In genomic region chr7:64392122-64392818, GRCm38 (mm10) we compare ENCODE assay signal across 8 mouse cellular contexts. TPM values are rescaled to one million over a fixed set of nuclear protein-coding genes. Genes with fewer than 3 reads are reported as not detected.
DNase-seq lines count a peak whose midpoint lies in the region; ATAC-seq and TF ChIP-seq lines count a peak whose summit lies in the region.

Mphosph10 (minus strand) TSS chr7:64392268.
Mcee (plus strand) TSS chr7:64392607.

- no peaks in the 10 kb centered on the region for H3K9me3 ChIP-seq in heart, embryonic 12.5 days (replicated peaks)
- no peaks in the 10 kb centered on the region for H3K9me3 ChIP-seq in kidney, postnatal 0 days (replicated peaks; ENCODE audit: low read length)
- H3K9me3 ChIP-seq in liver, embryonic 11.5 days (ENCODE audit: control insufficient read depth, low read length), result no peaks in the 10 kb centered on the region
- no peaks in the 10 kb centered on the region for H3K9me3 ChIP-seq in stomach, embryonic 14.5 days (ENCODE audit: control insufficient read depth, low read depth, low read length)

- H3K4me2 ChIP-seq in heart, embryonic 12.5 days, result peak within 1 kb of the TSS; percentile 98
- H3K4me2 ChIP-seq in kidney, postnatal 0 days (ENCODE audit: low read length), result peak within 1 kb of the TSS; percentile 94
- H3K4me2 ChIP-seq in liver, embryonic 11.5 days, result peak within 1 kb of the TSS; percentile 89
- H3K4me2 ChIP-seq in stomach, embryonic 14.5 days (replicated peaks; ENCODE audit: low read depth, low read length), result peak within 1 kb of the TSS; percentile 81

- H3K4me3 ChIP-seq in heart, embryonic 12.5 days, result peak within 1 kb of the TSS; percentile 68
- H3K4me3 ChIP-seq in kidney, postnatal 0 days (replicated peaks; ENCODE audit: low read depth, low read length), result peak within 1 kb of the TSS; percentile 82
- H3K4me3 ChIP-seq in liver, embryonic 11.5 days (ENCODE audit: low read depth, low read length), result peak within 1 kb of the TSS; percentile 84
- peak within 1 kb of the TSS; percentile 74 for H3K4me3 ChIP-seq in stomach, embryonic 14.5 days (ENCODE audit: low read depth, low read length)

- WGBS in heart, embryonic 12.5 days, result under 1% methylated on average over 54 of the region's 54 CpGs
- under 1% methylated on average over 54 of the region's 54 CpGs for WGBS in kidney, postnatal 0 days
- WGBS in liver, embryonic 11.5 days, result under 1% methylated on average over 54 of the region's 54 CpGs
- WGBS in stomach, embryonic 14.5 days, result under 1% methylated on average over 54 of the region's 54 CpGs

- DNase-seq in CD4-positive helper T cell, adult 2 months (ENCODE audit: low read depth, low spot score), result peak; percentile 97
- DNase-seq in brain, embryonic 18.5 days (ENCODE audit: low read depth, low spot score), result peak; percentile 90
- peak; percentile 98 for DNase-seq in kidney, postnatal 0 days (ENCODE audit: low spot score)
- peak; percentile 99 for DNase-seq in liver, embryonic 11.5 days (ENCODE audit: low spot score)
- peak; percentile 96 for DNase-seq in naive thymus-derived CD4-positive, alpha-beta T cell, adult 2 months (ENCODE audit: low read depth)

- H3K36me3 ChIP-seq in heart, embryonic 12.5 days, result peaks cover 21% of the 10 kb centered on the region
- H3K36me3 ChIP-seq in kidney, postnatal 0 days (ENCODE audit: insufficient read depth, low read length), result peaks cover 16% of the 10 kb centered on the region; the same call in 1 of the 2 replicates
- peaks cover 12% of the 10 kb centered on the region for H3K36me3 ChIP-seq in liver, embryonic 11.5 days (ENCODE audit: control insufficient read depth, insufficient read depth, low read length)
- H3K36me3 ChIP-seq in stomach, embryonic 14.5 days (ENCODE audit: control insufficient read depth, insufficient read depth, low read length), result peaks cover 12% of the 10 kb centered on the region; the same call in 1 of the 2 replicates

- 0 out of 2 replicates have a peak, but pooled peaks have one; percentile 8 for TF ChIP-seq CTCF in kidney, postnatal 0 days (IDR thresholded peaks at IDR 0.05; ENCODE audit: low read depth)

- H3K9ac ChIP-seq in heart, embryonic 12.5 days, result peak within 1 kb of the TSS; percentile 91
- peak within 1 kb of the TSS; percentile 74 for H3K9ac ChIP-seq in kidney, postnatal 0 days (ENCODE audit: low read depth, low read length)
- H3K9ac ChIP-seq in liver, embryonic 11.5 days (ENCODE audit: low read depth, low read length), result peak within 1 kb of the TSS; percentile 81
- peak within 1 kb of the TSS; percentile 80 for H3K9ac ChIP-seq in stomach, embryonic 14.5 days (replicated peaks; ENCODE audit: low read depth, low read length)

- ATAC-seq in erythroid progenitor cell, adult 5-6 weeks (replicated peaks; ENCODE audit: low FRiP score, poor library complexity, severe bottlenecking), result peak; percentile 94
- peak; percentile 99 for ATAC-seq in heart, embryonic 12.5 days (ENCODE audit: insufficient number of reproducible peaks, low FRiP score)
- peak; percentile 99 for ATAC-seq in kidney, postnatal 0 days (replicated peaks; ENCODE audit: low FRiP score, low read depth)
- ATAC-seq in liver, embryonic 11.5 days (replicated peaks; ENCODE audit: low FRiP score), result peak; percentile 99
- ATAC-seq in stomach, embryonic 14.5 days (ENCODE audit: insufficient number of reproducible peaks, insufficient read depth, low FRiP score, low read depth), result peak; percentile 99

- peaks cover 14% of the 10 kb centered on the region for H3K4me1 ChIP-seq in heart, embryonic 12.5 days (replicated peaks)
- H3K4me1 ChIP-seq in kidney, postnatal 0 days (replicated peaks; ENCODE audit: insufficient read depth, low read length), result 0 out of 2 replicates have a peak, but pooled peaks cover 4% of the 10 kb centered on the region
- H3K4me1 ChIP-seq in liver, embryonic 11.5 days (replicated peaks; ENCODE audit: control insufficient read depth, insufficient read depth, low read length), result peaks cover 6% of the 10 kb centered on the region
- H3K4me1 ChIP-seq in stomach, embryonic 14.5 days (ENCODE audit: control insufficient read depth, insufficient read depth, low read length), result peaks cover 2% of the 10 kb centered on the region; the same call in 1 of the 2 replicates

- H3K27ac ChIP-seq in heart, embryonic 12.5 days (ENCODE audit: poor library complexity, severe bottlenecking), result peak within 1 kb of the TSS; percentile 58
- peak within 1 kb of the TSS; percentile 86 for H3K27ac ChIP-seq in kidney, postnatal 0 days
- H3K27ac ChIP-seq in liver, embryonic 11.5 days (ENCODE audit: low read depth, low read length), result peak within 1 kb of the TSS; percentile 44
- H3K27ac ChIP-seq in stomach, embryonic 14.5 days (ENCODE audit: low read length), result peak within 1 kb of the TSS; percentile 69; the same call in 1 of the 2 replicates

- no peaks in the 10 kb centered on the region for H3K27me3 ChIP-seq in heart, embryonic 12.5 days (replicated peaks)
- no peaks in the 10 kb centered on the region for H3K27me3 ChIP-seq in kidney, postnatal 0 days (ENCODE audit: insufficient read depth, low read length)
- H3K27me3 ChIP-seq in liver, embryonic 11.5 days (replicated peaks; ENCODE audit: control insufficient read depth, insufficient read depth, low read length), result no peaks in the 10 kb centered on the region
- no peaks in the 10 kb centered on the region for H3K27me3 ChIP-seq in stomach, embryonic 14.5 days (ENCODE audit: control insufficient read depth, insufficient read depth, low read length)

RNA-seq across cellular contexts. Expression of gene Mphosph10, which starts in this region (rescaled TPM):
- total RNA-seq in erythroid progenitor cell, adult 5-6 weeks (2015; ENCODE audit: low replicate concordance), result 26.0 and 45.8 TPM in 2 replicates
- 13.9 and 31.8 TPM in 2 replicates for total RNA-seq in erythroid progenitor cell, adult 5-6 weeks (2017; ENCODE audit: low replicate concordance)
- polyA plus RNA-seq in heart, embryonic 12.5 days (2016; fragmentation: Nextera tagmentation; extraction: Ambion mirVana), result 27.8 and 30.9 TPM in 2 replicates
- 38.1 and 39.4 TPM in 2 replicates for polyA plus RNA-seq in kidney, postnatal 0 days (2015; fragmentation: Nextera tagmentation; extraction: Ambion mirVana)
- polyA plus RNA-seq in liver, embryonic 11.5 days (2014; fragmentation: Nextera tagmentation; extraction: Ambion mirVana), result 73.4 and 75.8 TPM in 2 replicates
- 34.7 and 40.1 TPM in 2 replicates for polyA plus RNA-seq in stomach, embryonic 14.5 days (2014; fragmentation: Nextera tagmentation; extraction: Ambion mirVana)

RNA-seq across cellular contexts. Expression of gene Mcee, which starts in this region (rescaled TPM):
- 2.9 and 28.1 TPM in 2 replicates for total RNA-seq in erythroid progenitor cell, adult 5-6 weeks (2015; ENCODE audit: low replicate concordance)
- total RNA-seq in erythroid progenitor cell, adult 5-6 weeks (2017; ENCODE audit: low replicate concordance), result 17.8 and 43.5 TPM in 2 replicates
- 91.0 and 95.2 TPM in 2 replicates for polyA plus RNA-seq in heart, embryonic 12.5 days (2016; fragmentation: Nextera tagmentation; extraction: Ambion mirVana)
- 186 and 211 TPM in 2 replicates for polyA plus RNA-seq in kidney, postnatal 0 days (2015; fragmentation: Nextera tagmentation; extraction: Ambion mirVana)
- 53.8 and 57.8 TPM in 2 replicates for polyA plus RNA-seq in liver, embryonic 11.5 days (2014; fragmentation: Nextera tagmentation; extraction: Ambion mirVana)
- polyA plus RNA-seq in stomach, embryonic 14.5 days (2014; fragmentation: Nextera tagmentation; extraction: Ambion mirVana), result 74.6 and 78.5 TPM in 2 replicates

Comparison
In these comparisons a context has a peak if more than half of its experiments do, and no peak if none do; other contexts are left out.
1. Peak in every context shown above with its lines: DNase-seq, ATAC-seq, H3K4me3 ChIP-seq and H3K27ac ChIP-seq.